Mouse (Mus musculus) brain, adult 2 months (tissue): ENCODE measurements around the gene Gfpt2.
"Not testable (repeated sequence)": the region's sequence is repeated elsewhere in the genome, so short reads cannot be mapped to it uniquely, and the experiment has no call there.

ENCODE experiments used
- DNase-seq: peaks from one replicate; pipeline ENCODE4 v3.0.0; 2011; ENCODE audit warnings: low read depth, low spot score

Gfpt2 gene

GRCm38 (mm10) chr11:49794342-49795144 is 565 bp downstream of the Gfpt2 start:
- no peak for DNase-seq

DNA sequence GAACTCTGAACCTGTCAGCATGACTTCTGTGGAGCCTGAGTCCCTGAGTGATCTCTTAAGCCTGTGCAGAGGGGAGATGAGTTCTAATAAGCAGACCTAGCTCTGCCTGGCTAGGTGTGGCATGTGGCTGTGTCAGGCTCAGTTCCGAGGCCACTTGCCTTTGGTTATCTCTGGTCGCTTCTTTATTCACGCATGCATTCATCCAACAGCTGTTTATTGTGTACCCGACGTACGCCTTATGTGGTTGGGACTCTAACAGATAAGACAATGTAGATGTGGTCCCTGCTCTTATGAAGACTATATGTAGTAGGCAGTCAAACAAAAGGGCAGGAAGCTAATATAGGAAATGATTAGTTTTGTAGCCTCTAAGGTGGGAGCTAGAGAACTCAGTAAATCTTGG is 5.0 kb downstream of the Gfpt2 start:
- no peak for DNase-seq

- no peak for DNase-seq
Measured at GRCm38 (mm10) chr11:49801516-49801915, 7.5 kb downstream of the Gfpt2 start.

DNA sequence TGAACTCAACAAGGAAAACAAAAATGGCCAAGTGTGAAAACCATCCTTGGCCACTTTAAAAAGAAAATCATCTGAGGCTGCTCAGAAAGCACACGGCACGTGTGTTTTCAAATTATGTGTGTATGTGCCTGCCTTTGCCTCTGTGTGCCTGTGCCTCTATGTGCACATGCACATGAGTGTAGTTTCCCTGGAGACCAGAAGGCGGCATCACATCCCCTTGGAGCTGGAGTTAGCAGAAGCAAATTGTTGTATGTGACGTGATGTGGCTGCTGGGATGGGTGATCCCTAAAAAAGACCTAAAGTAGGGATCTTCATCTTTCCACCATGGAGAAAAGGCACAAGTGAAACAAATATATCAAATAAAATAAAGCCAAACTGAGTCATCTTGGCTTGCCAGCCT is 9.8 kb downstream of the Gfpt2 start:
- DNase-seq, result no peak

DNA sequence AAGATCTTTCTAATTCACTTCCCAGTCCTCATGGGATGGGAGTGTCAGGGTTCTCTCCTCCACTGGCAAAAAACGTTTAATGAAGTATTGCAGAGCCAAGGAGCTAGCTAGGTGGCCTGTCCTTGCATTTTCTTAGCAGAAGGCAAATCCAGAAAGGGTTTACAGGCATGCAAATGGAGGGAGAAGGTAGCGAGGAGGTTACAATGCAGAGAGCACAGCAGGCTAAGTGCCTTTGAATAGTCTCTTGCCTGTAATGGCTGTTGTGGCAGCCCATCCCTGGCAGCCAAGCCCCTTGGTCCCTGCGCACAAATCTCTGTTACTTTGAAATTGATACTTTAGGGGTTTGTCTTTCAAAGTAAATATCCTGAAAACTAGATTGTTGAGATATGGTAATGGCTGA is 12.2 kb downstream of the Gfpt2 start:
- DNase-seq, result no peak

- no peak for DNase-seq
Measured at GRCm38 (mm10) chr11:49808946-49809345, 15.0 kb downstream of the Gfpt2 start.

DNA sequence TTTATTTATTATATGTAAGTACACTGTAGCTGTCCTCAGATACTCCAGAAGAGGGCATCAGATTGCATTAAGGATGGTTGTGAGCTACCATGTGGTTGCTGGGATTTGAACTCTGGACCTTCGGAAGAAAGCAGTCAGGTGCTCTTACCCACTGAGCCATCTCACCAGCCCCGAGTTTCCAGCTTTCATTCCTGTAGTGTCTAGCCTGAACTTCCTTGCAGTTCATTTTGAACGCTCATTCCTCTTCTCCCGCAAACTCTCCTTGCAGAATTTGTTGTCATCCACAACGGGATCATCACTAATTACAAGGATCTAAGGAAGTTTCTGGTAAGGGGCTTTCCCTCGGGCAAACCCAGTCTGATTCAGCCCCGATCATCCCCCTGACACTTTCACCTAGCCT is 16.7 kb downstream of the Gfpt2 start:
- DNase-seq, result not testable (repeated sequence)

GRCm38 (mm10) chr11:49811099-49811541 is 17.1 kb downstream of the Gfpt2 start:
- peak; percentile 49 for DNase-seq

DNA sequence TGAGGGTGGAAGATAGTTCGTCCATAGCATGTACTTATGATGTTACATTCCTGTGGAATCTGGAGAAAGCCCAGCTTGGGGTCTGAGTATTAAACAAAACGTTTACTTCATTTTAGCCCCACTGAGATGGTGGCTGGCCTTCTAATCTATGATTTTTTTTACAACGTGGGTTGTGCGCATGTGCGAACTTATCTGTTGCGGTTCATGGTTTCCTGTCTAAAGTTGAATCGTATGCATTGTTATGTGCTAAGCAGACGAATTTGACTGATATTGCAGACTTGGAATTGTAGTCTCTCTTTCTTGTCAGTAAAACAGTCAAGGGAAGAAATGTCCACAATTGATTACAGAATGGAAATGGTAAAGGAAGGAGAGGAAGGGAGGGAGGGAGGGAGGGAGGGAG is 17.9 kb downstream of the Gfpt2 start:
- no peak for DNase-seq

GRCm38 (mm10) chr11:49818869-49819566 is 25.0 kb downstream of the Gfpt2 start:
- peak; percentile 96 for DNase-seq

GRCm38 (mm10) chr11:49819676-49820075 is 25.7 kb downstream of the Gfpt2 start:
- DNase-seq, result peak; percentile 73

DNA sequence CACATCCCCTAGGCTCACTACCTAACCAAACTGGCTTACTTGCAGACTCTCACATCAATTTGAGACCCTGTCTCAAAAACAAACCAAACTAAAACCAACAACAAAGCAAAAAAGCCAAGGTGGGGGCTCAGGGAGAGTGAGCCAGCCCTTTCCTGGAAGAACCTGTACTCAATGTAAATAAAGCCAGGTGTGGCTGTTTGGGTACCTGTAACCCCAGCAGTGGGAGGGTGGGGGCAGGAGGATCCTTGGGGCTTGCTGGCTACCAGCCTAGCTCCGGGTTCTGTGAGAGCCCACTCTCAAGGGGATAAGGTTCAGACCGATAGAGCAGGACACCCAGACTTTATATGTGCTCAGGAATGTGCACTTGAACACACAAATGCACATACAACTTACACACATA is 26.9 kb downstream of the Gfpt2 start:
- no peak for DNase-seq

DNA sequence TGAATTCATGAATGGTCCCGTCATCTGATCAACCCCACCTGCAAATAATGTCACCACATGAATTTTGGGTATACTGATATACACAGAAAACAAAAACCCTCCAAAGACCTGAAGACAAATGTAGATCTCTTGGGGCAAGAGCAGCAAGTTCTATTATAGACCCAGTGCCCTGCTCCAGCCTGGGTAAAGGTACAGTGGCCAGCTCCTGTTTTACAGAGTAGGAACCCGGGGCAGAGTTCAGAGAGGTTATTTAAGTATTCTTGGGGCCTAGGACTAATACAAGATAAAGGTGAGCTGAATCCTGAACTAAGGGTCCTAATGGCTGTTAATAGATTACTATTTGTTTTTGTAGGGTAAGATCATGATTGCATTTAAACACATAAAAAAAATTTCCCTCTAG is 27.6 kb downstream of the Gfpt2 start:
- no peak for DNase-seq

DNA sequence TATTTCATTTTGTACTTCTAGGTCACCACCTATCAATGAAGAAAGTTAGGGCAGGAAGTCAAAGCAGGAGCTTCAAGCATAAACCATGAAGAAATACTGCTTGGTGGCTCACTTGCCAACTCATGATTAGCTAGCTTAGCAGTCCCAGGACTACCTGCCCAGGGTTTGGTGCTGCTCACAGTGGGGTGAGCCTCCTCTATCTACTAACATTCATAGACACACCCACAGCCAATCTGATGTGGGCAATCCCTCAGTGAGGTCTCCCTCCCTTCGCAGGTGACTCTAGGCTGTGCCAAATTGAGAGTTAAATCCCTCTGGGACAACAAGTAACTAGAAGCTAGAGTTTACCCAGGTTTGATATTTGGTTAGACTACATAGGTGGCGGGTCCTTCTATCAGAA is 28.4 kb downstream of the Gfpt2 start:
- no peak for DNase-seq

- peak; percentile 40 for DNase-seq
Measured at GRCm38 (mm10) chr11:49824896-49825295, 30.9 kb downstream of the Gfpt2 start.

- no peak for DNase-seq
Measured at GRCm38 (mm10) chr11:49827243-49827642, 33.3 kb downstream of the Gfpt2 start.

DNA sequence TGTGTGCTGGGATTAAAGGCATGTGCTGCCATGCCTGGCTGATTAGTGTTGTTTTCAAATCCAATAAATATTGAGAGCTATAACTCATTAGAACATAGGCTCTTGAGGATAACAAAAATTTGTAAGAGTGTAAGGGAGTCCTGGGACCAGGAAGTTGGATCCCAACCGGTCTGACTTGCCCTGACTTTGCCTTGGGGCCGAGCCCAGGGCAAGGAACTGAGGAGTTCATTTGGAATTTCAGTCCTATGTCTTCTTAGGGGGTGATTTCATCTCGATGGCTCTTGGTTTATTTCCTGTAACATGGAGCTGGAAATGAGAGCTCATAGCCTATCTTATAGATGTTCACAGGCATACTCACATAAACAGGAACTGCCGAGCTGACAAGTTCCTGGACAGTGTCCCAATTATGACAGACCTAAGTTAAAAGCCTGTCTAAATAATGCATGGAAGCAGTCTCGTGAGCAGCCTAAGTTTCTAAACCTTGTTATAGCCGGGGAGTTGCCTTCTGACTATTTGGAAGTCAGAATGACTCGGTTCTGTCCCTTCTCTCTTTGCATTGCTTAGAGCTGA is 35.3 kb downstream of the Gfpt2 start:
- DNase-seq, result no peak

- DNase-seq, result peak; percentile 36
Measured at GRCm38 (mm10) chr11:49831980-49832379, 38.0 kb downstream of the Gfpt2 start.

- DNase-seq, result no peak
Measured at GRCm38 (mm10) chr11:49832962-49833361, 39.0 kb downstream of the Gfpt2 start.

DNA sequence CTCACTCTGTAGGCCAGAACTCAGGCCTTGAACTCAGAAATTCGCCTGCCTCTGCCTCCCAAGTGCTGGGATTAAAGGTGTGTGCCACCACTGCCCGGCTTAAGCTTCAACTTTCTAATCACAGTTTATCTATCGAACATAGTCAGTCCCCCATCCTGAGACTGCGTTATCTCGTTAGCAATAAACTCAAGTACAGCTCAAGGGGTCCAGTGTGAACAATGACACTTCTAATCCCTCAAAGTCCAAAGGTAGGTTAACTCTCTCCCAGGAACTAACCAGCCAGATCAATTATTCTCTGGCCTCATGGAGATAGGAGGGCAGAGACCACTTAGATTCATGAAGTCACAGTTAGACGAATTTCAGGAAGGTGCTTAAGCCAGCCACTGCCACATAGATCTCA is 40.3 kb downstream of the Gfpt2 start:
- no peak for DNase-seq

DNA sequence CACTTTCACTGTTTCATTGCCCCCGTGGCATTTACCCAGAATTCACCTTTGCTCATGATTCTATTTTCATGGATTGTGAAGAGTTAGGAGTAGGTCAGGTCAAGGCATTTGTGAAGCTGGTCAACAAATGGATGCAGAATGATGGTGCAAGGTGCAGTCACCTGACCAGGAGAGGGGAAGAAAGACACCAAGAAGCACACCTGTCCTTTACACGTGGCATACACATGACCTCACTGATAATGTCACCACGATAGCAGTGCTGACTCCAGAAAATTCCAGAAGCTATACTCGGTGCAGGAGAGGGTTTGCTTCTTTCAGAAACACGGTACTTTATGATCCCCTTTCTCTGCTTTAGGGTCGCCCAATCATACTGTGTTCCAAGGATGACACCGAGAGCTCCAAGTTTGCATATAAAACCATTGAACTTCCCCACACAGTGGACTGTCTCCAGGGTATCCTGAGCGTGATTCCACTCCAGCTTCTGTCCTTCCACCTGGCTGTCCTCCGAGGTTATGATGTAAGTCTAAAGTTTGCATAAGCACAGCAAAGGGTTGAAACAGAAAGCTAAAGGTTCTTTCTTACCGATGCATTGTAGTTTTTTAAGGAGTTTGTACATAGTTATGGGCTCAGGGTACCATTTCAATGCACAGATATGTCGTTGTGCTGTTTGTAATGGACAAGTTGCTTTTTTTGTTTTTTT is 41.4 kb downstream of the Gfpt2 start:
- no peak for DNase-seq
